Mouse (Mus musculus) G1E (cell line): ENCODE data around the gene Spata48.

Source experiments
- CTCF ChIP-seq: IDR thresholded peaks from 2 replicates; pipeline ENCODE4 v1.5.1; 2012; ENCODE audit warnings: low read depth, low read length, inconsistent platforms, mixed read lengths
- POLR2AphosphoS5 ChIP-seq: IDR thresholded peaks from 2 replicates; pipeline ENCODE4 v1.6.1; 2012; ENCODE audit warnings: low read depth, low read length, inconsistent platforms; ENCODE audit not compliant: insufficient replicate concordance
- TAL1 ChIP-seq: conservative IDR thresholded peaks from 2 replicates; pipeline ENCODE4 v1.6.1; 2012; ENCODE audit warnings: low read depth, low read length, inconsistent platforms, mixed read lengths

- no peak for TF ChIP-seq CTCF
- no peak for TF ChIP-seq POLR2AphosphoS5
- TF ChIP-seq TAL1: no peak
These were observed 30.1 kb downstream of the Spata48 start for GRCm38 (mm10) chr11:11492044-11492443.
